Mouse (Mus musculus) midbrain, embryonic 13.5 days (tissue): Measurements from ENCODE around the gene Rnf121. TPM values are rescaled to one million over a fixed set of nuclear protein-coding genes. Genes with fewer than 3 reads are reported as not detected.
A peak's percentile ranks its signal among the peaks of the same experiment; 100 is the strongest.

Experiments used
- ATAC-seq: fragments of 200-750 bp; cut with Nextera tagmentation; 2 replicates; pipeline ENCODE4 v1.8.0; 2017; ENCODE audit warnings: mild to moderate bottlenecking, moderate TSS enrichment, moderate library complexity
- H3K27ac ChIP-seq: fragments of 300-500 bp; sonication (generic); 2 replicates; pipeline ENCODE4 v1.5.1; 2015; ENCODE audit warnings: inconsistent platforms, mild to moderate bottlenecking, moderate library complexity
- H3K27me3 ChIP-seq: fragments of 300-500 bp; sonication (generic); 2 replicates; pipeline ENCODE4 v1.6.1; 2015; ENCODE audit warnings: mild to moderate bottlenecking, inconsistent platforms
- H3K36me3 ChIP-seq: fragments of 300-500 bp; sonication (generic); 2 replicates; pipeline ENCODE4 v1.6.1; 2015; ENCODE audit warnings: mild to moderate bottlenecking, inconsistent platforms
- H3K4me1 ChIP-seq: fragments of 300-500 bp; sonication (generic); replicated peaks from 2 replicates; pipeline ENCODE4 v1.6.1; 2015; ENCODE audit warnings: inconsistent platforms
- H3K4me2 ChIP-seq: fragments of 300-500 bp; sonication (generic); replicated peaks from 2 replicates; pipeline ENCODE4 v1.6.1; 2015; ENCODE audit warnings: moderate library complexity, mild to moderate bottlenecking, inconsistent platforms
- H3K4me3 ChIP-seq: fragments of 300-500 bp; sonication (generic); replicated peaks from 2 replicates; pipeline ENCODE4 v1.5.1; 2015; ENCODE audit warnings: mild to moderate bottlenecking, inconsistent platforms
- H3K9ac ChIP-seq: fragments of 300-500 bp; sonication (generic); replicated peaks from 2 replicates; pipeline ENCODE4 v1.6.1; 2015; ENCODE audit warnings: mild to moderate bottlenecking, inconsistent platforms
- H3K9me3 ChIP-seq: fragments of 300-500 bp; sonication (generic); 2 replicates; pipeline ENCODE4 v1.6.1; 2016; ENCODE audit warnings: mild to moderate bottlenecking, inconsistent platforms
- WGBS: fragments of 180-500 bp; shearing (Covaris S2); methylation state at CpG from one replicate; pipeline ENCODE4 v1.1.7; 2015; 5-methylcytosine and 5-hydroxymethylcytosine counted together
- polyA plus RNA-seq: library from polyadenylated mRNA; unstranded; fragments of >200 nt; fragmentation: Nextera tagmentation; extraction: Ambion mirVana; gene quantifications from 2 replicates; pipeline ENCODE4 v1.2.1, GENCODE M21; 2015

Gene Rnf121
- 30.1 and 30.9 TPM in 2 replicates for polyA plus RNA-seq

DNA sequence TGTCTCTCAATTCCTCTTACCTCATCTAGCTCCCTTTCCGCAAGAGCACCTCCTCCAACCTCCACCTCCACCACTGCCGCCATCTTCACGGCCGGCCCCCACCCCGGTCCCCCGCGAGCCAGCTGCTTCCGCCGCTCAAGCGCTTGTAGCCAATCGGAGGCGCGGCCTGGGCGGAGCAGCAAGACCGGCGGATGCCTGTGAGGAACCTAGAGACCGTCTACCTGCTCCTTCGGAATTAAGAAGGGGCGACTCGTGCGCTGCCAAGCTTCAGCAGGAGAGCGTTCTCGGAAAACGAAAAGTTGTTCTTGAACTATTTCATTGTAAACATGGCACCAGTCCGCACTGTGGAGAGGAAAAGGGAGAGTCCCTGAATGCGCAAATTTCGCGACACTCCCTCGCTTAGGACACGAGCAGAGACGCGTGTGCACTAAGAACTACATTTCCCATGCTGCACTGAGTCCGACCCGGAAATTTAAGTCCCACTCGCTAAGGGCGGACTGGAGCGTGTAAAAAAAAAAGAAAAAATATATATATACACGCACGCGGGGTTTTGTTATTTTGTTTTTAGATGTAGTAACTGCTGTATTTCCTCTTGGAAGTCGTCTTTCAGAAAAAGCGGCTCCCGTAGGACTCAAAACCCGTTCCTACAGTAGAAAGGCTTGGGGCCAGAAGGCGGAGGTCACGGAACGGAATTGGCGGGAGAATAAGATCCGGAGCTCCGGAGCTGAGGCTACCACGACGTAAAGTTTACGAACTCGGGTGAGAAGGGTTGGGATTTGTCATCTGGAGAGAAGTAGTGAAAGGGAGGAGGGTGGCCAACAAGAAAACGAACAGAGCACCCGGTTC is at the start of gene Rnf121, which contains the start of the genes Xndc1 and Xntrpc:
TSS of gene Rnf121 (minus strand) at position 424 of the 846 bp plus-strand sequence.
TSS of gene Xndc1 (plus strand) at position 466 of the 846 bp plus-strand sequence.
TSS of gene Xntrpc (plus strand) at position 668 of the 846 bp plus-strand sequence.
- Histone ChIP-seq H3K4me3 (peak within 1 kb of the TSS; percentile 81), H3K4me2 (peak within 1 kb of the TSS; percentile 75), H3K36me3 (0 out of 2 replicates have a peak, but pooled peaks cover 3% of the 10 kb centered on the region), H3K27ac (peak within 1 kb of the TSS; percentile 80), H3K27me3 (no peaks in the 10 kb centered on the region), H3K9me3 (no peaks in the 10 kb centered on the region), H3K9ac (peak within 1 kb of the TSS; percentile 81), H3K4me1 (peaks cover 35% of the 10 kb centered on the region)
- under 1% methylated on average over 56 of the region's 56 CpGs for WGBS
- peak; percentile 100 for ATAC-seq

DNA sequence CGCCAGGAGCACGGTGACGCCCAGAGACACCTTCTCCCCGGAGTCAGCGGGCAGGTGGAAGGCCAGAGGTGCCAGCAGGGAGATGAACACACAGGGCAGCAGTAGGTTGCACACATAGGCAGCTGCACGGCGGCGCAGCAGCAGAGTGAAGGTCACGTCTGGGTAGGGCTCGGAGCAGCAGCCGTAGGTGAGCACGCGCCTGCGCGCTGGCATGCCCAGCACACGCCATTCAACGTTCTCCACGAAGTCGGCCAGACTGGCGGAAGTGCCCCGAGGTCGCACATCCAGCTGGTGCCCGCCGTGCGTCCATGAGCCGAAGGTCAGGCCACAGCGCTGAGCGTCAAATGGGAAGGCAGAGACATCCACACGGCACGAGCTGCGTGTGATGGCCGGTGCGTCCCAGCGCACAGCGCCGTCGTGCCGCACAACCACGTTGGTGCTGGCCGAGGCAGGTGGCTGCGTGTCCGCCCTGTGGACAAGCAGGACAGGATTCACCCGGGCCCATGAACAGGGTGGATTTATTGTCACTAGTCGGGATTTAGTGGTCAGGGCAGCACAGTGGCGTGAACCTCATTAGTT is 48.0 kb upstream of the Rnf121 start:
- H3K4me1 ChIP-seq: no peaks in the 10 kb centered on the region
- WGBS: 87% methylated on average over 45 of the region's 45 CpGs
- no peak for ATAC-seq

GRCm38 (mm10) chr7:102109746-102110145 is 44.5 kb upstream of the Rnf121 start:
- no peak for ATAC-seq

More for the DNA sequence above, 48.0 kb upstream of the Rnf121 start:
- Histone ChIP-seq H3K4me2 (no peak overlapping the region), H3K4me3 (no peak overlapping the region), H3K27me3 (no peaks in the 10 kb centered on the region), H3K9ac (no peak overlapping the region), H3K9me3 (no peaks in the 10 kb centered on the region), H3K36me3 (peaks cover 5% of the 10 kb centered on the region), H3K27ac (no peak overlapping the region)

GRCm38 (mm10) chr7:102109171-102109570 is 43.9 kb upstream of the Rnf121 start, which contains the start of gene Art5:
TSS of gene Art5 (minus strand) at chr7:102109489.
- Histone ChIP-seq H3K36me3 (no peaks in the 10 kb centered on the region), H3K4me3 (no peak within 1 kb of the TSS), H3K4me1 (peaks cover 7% of the 10 kb centered on the region), H3K4me2 (no peak within 1 kb of the TSS), H3K27me3 (no peaks in the 10 kb centered on the region), H3K9me3 (no peaks in the 10 kb centered on the region), H3K27ac (no peak within 1 kb of the TSS), H3K9ac (no peak within 1 kb of the TSS)
- no peak for ATAC-seq
- WGBS: 84% methylated on average over 7 of the region's 7 CpGs

More at GRCm38 (mm10) chr7:102109746-102110145, 44.5 kb upstream of the Rnf121 start:
- 85% methylated on average over 4 of the region's 4 CpGs for WGBS
- no peak overlapping the region for H3K9ac ChIP-seq
- H3K27me3 ChIP-seq: no peaks in the 10 kb centered on the region
- H3K4me3 ChIP-seq: no peak overlapping the region
- no peaks in the 10 kb centered on the region for H3K9me3 ChIP-seq
- H3K4me1 ChIP-seq: peaks cover 7% of the 10 kb centered on the region
- no peak overlapping the region for H3K4me2 ChIP-seq
- no peaks in the 10 kb centered on the region for H3K36me3 ChIP-seq
- no peak overlapping the region for H3K27ac ChIP-seq

- H3K4me1 ChIP-seq: peaks cover 7% of the 10 kb centered on the region
- no peak overlapping the region for H3K4me3 ChIP-seq
- ATAC-seq: no peak
- no peaks in the 10 kb centered on the region for H3K36me3 ChIP-seq
- H3K27me3 ChIP-seq: no peaks in the 10 kb centered on the region
- WGBS: 88% methylated on average over 1 of the region's 1 CpGs
- no peak overlapping the region for H3K27ac ChIP-seq
- H3K4me2 ChIP-seq: no peak overlapping the region
- no peaks in the 10 kb centered on the region for H3K9me3 ChIP-seq
- no peak overlapping the region for H3K9ac ChIP-seq
Observed at GRCm38 (mm10) chr7:102108206-102108605, 42.9 kb upstream of the Rnf121 start.

GRCm38 (mm10) chr7:102106700-102107141 is 41.5 kb upstream of the Rnf121 start:
- Histone ChIP-seq H3K4me1 (peaks cover 15% of the 10 kb centered on the region), H3K9ac (peak overlapping the region; percentile 7; the same call in 1 of the 2 replicates), H3K27me3 (no peaks in the 10 kb centered on the region), H3K36me3 (no peaks in the 10 kb centered on the region), H3K9me3 (no peaks in the 10 kb centered on the region), H3K4me3 (peak overlapping the region; percentile 22), H3K4me2 (peak overlapping the region; percentile 53), H3K27ac (no peak overlapping the region)
- WGBS: 25% methylated on average over 23 of the region's 23 CpGs
- peak; percentile 46; the same call in 1 of the 2 replicates for ATAC-seq

DNA sequence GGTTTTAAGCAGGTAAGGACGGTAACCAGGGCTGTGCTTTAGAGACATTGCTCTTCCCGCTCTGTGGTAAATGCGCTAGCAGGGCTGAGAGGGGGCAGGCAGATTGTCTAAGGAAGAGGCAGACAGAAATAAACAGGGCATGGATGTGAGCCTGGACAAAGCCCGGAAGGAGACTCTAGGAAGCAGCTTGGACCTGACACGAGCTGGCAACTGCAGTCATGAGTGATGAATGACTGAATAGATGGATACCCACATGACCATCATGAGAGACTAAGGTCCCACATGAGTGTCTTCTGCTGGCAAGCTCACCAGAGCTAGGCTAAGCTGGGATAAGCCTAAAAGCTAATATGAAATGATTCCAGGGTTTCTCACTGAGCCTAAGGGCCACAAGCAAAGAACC is 38.9 kb upstream of the Rnf121 start:
- Histone ChIP-seq H3K4me1 (peaks cover 33% of the 10 kb centered on the region), H3K27me3 (peaks cover 4% of the 10 kb centered on the region), H3K4me3 (no peak overlapping the region), H3K36me3 (no peaks in the 10 kb centered on the region), H3K4me2 (no peak overlapping the region), H3K9ac (no peak overlapping the region), H3K27ac (no peak overlapping the region), H3K9me3 (no peaks in the 10 kb centered on the region)
- no peak for ATAC-seq
- 78% methylated on average over 5 of the region's 5 CpGs for WGBS

DNA sequence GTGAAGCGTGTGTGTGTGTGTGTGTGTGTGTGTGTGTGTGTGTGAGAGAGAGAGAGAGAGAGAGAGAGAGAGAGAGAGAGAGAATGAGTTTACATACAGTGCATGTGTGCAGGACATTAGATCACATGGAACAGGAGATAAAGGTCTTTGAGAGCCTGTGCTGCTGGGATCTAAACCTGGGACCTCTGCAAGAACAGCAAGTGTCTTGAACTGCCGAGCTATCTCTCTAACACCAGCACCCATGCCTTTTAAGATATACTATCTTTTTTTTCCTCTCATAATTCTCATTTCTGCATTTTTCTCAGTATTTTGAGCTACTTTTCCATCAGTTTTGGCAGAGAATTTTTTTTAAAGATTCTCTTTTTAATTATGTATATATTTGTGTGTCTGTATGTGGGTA is 38.3 kb upstream of the Rnf121 start:
- WGBS: 79% methylated on average over 2 of the region's 2 CpGs
- no peaks in the 10 kb centered on the region for H3K9me3 ChIP-seq
- no peak for ATAC-seq

DNA sequence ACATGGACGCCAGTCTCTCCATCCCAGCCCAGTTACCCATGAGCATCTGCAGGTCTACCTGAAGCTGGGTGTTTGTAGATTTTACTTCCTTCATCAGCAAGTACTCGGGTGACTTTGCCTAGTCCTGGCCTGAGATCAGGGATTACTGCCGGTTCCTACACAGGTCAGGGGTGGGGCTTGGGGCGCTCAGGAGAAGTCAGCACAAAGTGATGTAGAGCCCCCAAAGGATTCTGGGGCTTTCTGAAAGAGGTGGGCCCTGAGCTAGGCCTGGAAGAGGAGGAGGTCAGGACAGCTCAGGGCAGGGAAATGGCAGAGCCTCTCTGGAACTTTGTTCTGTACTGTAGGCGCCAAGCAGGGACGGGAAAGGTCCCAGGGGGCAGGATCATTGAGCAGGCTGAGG is 37.4 kb upstream of the Rnf121 start:
- no peaks in the 10 kb centered on the region for H3K9me3 ChIP-seq

More for the DNA sequence above, 38.3 kb upstream of the Rnf121 start:
- Histone ChIP-seq H3K27me3 (peaks cover 9% of the 10 kb centered on the region), H3K36me3 (no peaks in the 10 kb centered on the region), H3K27ac (no peak overlapping the region), H3K4me2 (no peak overlapping the region), H3K4me1 (peaks cover 33% of the 10 kb centered on the region), H3K9ac (no peak overlapping the region), H3K4me3 (no peak overlapping the region)

DNA sequence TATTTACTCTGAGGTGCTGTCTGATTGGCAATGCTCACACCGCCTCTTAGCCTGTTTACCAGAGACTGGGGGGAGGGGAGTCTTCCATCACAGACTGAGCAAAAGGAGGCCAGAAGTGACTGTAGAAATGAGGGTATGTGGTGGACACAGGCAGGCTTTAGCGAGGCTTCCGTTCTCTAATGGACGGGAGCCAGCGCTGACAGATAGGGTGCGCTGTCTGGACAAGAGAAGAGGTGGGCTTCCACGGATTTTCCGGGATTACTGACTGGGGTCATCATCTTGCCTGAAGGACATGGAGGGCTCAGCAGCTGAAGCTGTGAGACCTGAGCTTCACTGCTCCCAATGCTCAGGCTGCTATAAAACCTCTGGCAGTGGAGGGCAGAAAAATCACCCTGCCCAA is 37.0 kb upstream of the Rnf121 start:
- Histone ChIP-seq H3K36me3 (no peaks in the 10 kb centered on the region), H3K4me3 (no peak overlapping the region), H3K27ac (no peak overlapping the region), H3K27me3 (peaks cover 10% of the 10 kb centered on the region), H3K9ac (no peak overlapping the region), H3K9me3 (no peaks in the 10 kb centered on the region), H3K4me2 (no peak overlapping the region), H3K4me1 (peaks cover 33% of the 10 kb centered on the region)
- ATAC-seq: no peak
- 31% methylated on average over 8 of the region's 8 CpGs for WGBS

More for the DNA sequence above, 37.4 kb upstream of the Rnf121 start:
- Histone ChIP-seq H3K4me1 (peaks cover 33% of the 10 kb centered on the region), H3K27ac (no peak overlapping the region), H3K36me3 (no peaks in the 10 kb centered on the region), H3K4me3 (no peak overlapping the region), H3K4me2 (no peak overlapping the region), H3K9ac (no peak overlapping the region), H3K27me3 (peaks cover 10% of the 10 kb centered on the region)
- 38% methylated on average over 6 of the region's 6 CpGs for WGBS
- ATAC-seq: no peak

DNA sequence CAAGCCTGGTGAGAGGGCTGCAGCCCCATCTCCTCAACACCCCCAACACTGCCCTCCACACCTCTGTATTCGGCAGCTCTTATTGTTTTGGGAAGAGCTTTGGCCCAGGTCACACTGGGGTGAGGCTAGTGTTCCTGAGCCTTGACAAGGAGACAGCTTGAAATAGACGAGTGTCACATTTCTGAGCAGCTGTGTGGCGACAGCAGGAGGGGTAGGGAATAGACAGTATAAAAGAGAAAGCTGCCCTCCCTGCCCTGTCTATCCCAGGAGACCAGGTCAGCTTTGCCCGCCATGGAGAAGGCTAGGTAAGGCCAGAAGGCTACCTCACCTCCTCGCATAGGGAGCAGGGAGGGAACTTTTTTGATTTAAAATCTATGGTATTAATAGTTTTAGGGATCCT is 36.2 kb upstream of the Rnf121 start, which contains the start of gene Art1:
TSS of gene Art1 (plus strand) at position 257 of the 400 bp plus-strand sequence.
- H3K9ac ChIP-seq: no peak within 1 kb of the TSS
- H3K27ac ChIP-seq: no peak within 1 kb of the TSS
- peaks cover 26% of the 10 kb centered on the region for H3K4me1 ChIP-seq
- peaks cover 10% of the 10 kb centered on the region for H3K27me3 ChIP-seq
- no peak within 1 kb of the TSS for H3K4me3 ChIP-seq
- 43% methylated on average over 5 of the region's 5 CpGs for WGBS
- ATAC-seq: no peak
- no peaks in the 10 kb centered on the region for H3K36me3 ChIP-seq
- H3K4me2 ChIP-seq: 0 out of 2 replicates have a peak within 1 kb of the TSS, but pooled peaks have one; percentile 49
- no peaks in the 10 kb centered on the region for H3K9me3 ChIP-seq

GRCm38 (mm10) chr7:102100868-102101267 is 35.6 kb upstream of the Rnf121 start:
- peaks cover 26% of the 10 kb centered on the region for H3K4me1 ChIP-seq
- 65% methylated on average over 5 of the region's 5 CpGs for WGBS

More at GRCm38 (mm10) chr7:102100868-102101267, 35.6 kb upstream of the Rnf121 start:
- H3K36me3 ChIP-seq: no peaks in the 10 kb centered on the region
- no peak overlapping the region for H3K9ac ChIP-seq
- H3K4me3 ChIP-seq: no peak overlapping the region
- ATAC-seq: no peak
- no peaks in the 10 kb centered on the region for H3K9me3 ChIP-seq
- no peak overlapping the region for H3K4me2 ChIP-seq
- peaks cover 10% of the 10 kb centered on the region for H3K27me3 ChIP-seq
- no peak overlapping the region for H3K27ac ChIP-seq
